Mouse (Mus musculus) cerebellum, adult 11-12 months (tissue): ENCODE data around the gene Sim2.

Experiments
- DNase-seq: peaks from one replicate; pipeline ENCODE4 v3.0.0; 2022

Gene Sim2

DNA sequence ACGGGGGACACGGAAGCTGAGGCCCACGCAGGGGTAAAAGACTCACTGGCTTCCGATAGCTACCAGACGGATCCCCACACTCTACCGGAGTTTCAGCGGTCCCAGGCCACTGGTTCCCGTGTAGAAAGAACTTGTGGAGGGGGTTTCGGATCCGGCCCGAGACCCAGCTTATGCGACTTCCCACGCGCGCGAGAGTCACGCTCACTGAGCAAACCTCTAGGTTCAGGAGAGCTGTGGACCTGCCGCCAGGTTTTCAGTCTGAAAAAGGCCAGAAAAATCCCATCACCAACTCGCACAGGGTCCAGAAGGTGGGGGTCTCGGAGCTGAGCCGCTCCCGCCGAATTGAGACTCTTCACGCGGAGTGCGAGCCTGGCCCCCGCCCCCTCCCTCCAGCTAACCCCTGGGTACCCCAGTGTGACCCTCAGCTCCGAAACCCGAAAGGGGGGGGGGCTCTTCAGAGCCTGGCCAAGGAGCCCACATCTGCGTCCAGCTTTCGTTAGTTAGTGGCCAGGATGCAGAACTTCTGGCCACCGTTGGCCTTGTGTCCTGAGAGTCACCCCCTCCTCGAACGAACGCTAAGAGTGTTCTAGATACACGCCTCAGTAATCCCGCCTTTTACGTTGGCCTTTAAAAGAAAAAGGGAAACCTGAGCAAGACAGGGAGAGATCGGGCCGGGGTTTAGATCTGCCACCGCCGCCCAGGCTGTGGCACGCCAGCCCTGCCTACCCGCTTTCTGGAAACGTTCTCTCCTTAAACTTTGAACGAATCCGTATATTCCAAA lies 5.5 kb upstream of the Sim2 start:
- no peak for DNase-seq

DNA sequence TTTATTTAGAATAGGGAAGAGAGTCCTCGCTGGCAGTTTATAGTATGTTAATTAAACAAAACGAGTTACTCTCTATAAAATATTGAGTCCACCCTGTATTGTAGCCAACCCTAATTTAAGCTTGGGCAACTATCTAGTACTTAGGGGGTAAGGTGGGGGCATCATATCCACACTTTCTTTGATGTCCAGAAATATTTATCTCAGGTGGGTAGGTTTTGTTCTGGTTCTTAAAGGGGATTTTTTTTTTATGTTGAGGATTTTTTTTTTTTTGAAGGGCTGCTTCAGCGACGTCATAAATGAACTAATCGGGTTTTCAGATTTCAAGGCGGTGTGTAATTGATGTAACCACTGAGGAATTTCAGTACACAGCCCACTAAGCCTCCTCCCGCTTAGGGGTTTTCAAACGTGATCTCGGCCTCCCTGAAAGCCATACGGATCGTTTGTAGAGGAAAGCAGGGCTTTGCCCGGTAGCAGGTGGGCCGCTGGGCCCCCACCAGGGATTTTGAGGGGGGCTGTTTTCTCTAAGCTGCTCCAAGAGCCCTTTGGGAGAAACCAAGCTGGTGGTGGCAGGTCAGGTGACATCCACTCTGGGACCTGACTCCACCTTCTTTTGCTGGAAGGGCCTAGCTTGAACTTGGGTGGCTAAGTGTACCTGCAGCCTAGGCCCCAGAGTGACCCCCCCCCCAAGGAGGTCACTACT lies 4.7 kb upstream of the Sim2 start:
- no peak for DNase-seq

DNA sequence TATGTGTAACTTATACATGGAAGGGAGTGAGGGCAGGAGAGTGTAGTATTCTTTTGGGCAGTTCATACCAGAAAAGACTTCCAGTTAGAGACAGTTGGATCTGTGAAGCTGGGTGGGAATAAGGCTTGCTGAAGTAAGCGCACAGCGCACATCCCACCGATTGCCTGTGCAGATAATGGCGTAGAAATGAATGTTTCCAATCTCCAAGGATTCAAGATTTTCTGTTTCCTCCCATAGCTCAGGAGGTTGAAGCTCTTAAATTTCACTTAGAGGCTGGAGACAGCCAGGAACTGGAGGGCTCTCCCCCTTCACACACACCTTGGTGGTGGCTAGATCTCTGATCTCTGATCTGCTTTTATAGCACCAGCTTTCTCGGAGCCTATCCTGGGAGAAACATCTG lies 3.1 kb upstream of the Sim2 start:
- DNase-seq: no peak

DNA sequence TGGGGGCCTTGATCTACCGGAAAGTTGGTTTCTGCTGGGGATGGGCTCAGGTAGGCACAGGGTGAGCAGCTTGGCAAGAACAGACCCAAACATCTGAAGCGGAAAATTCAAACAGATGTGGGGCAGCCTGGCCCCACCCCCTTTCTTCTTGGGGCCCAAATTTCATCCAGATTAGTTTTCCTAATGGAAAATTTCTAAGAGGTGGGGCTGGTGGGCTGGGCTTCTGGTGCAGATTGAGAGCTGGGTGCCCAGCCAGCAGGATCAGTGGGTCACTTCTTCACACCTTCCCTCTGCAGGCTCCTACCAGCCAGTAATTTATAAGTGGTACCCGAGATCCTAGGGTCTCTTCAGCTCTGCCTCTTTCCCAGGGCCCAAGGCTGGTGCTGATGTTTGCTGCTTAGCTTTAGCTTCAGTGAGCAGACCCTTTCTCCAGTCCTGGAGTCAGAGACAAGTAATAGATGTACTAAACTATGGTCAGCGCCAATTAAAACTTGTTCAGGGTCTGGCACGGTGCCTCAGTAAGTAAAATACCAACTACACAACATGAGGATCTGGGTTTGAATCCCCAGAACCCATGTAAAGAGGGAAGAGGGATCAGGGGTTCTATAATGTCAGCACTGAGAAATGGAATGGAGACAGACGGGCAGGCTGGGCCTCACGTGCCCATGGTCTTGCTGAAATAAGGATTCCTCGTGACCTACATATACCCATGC lies 2.6 kb upstream of the Sim2 start:
- no peak for DNase-seq

DNA sequence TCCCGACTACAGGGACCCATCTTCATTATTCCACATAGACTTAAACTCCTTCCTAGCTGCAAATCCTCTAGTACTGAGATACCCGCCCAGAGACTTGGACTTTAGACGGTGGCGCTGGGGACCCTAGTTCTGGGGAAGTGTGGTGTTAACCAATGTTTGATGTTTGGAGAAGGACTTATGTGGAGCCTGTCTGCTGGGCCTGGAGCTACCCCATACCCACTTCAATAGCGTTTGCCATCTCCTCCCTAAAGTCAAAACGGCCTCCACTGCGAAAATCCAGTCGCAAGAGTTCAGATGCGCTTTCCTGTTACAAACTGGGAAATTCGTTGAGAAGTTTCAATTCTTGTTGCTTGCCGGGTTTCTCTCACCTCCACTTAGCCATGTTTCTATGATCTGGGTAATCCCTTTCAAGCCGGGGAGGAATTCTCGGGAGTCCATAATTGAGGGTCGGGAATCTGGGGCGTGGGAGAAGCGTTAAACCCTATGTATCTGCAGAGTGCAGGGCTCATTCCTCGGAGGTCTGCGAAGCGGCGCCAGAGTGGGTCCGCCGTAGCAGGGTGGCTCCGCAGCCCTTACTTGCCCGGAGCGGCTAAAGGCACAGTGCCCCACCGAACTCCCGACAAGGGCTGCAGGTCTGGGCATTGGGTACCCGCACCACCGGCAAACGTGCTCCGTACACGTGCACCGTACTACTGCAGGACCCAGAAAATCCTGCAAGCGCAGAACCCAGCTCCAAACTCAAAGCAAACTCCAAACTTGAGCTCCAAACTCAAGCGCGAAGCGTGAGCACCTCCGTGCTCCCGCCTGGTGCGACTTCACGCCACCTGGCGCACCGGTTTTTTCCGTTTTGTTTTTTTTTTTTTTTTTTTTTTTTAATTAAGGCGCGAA lies 1.5 kb upstream of the Sim2 start:
- DNase-seq: no peak

DNA sequence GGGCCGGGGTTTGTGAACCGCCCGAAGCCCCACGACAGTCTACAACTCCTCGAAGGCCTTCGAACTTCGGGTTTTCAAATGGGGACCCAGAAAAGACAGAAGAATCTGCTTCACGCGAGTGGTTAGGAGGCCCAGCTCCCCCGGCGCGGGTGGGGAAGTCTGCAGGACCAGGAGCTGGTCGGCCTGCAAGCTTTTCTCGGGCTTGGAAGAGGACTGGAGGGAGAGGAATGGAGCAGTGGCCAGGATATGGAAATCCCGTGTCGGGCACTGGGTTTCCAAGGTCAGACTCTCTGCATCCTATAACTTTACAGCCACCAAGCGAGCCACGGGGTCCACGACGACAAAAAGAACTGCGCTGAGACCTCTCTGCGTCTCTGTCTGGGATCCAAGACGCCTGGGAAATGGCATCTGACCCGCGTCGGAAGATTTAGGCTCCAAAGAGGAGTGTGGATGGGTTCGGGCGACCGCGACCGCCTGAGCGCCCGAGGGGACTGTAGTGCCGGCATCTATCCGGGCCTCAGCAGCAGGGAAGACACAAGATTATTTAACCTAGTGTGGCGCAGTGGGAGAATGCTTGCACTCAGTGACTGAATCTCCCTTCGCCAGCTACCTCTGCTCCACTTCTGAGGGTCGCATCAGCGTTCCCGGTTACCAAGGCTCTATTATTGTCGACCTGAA lies 744 bp upstream of the Sim2 start:
- no peak for DNase-seq

DNA sequence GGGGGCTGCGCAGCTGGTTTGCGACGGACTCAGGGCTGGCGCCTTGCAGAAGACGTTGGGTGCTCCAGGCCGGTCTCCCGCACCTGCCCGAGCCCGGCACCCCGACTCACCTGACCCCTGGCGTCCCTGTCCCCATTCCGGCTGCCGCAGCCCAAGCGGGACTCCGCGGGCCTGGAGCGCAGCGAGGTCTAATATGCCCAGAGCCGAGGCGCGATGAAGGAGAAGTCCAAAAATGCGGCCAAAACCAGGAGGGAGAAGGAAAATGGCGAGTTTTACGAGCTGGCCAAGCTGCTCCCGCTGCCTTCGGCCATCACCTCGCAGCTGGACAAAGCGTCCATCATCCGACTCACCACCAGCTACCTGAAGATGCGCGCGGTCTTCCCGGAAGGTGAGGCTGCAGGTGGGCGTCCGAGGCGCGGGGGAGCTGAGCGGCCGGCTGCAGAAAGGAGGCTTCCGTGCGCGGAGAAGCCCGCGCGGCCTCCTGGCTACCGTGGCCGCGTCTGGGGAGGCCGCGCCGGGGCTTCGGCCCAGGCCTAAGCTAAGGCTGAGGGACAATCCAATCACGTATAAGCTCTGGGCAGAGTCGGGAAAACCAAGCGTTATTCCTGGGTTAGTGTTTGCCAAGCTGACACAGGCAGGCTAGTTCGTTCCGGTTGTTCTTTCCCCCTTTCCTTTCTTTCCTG lies 1.0 kb downstream of the Sim2 start:
- no peak for DNase-seq

DNA sequence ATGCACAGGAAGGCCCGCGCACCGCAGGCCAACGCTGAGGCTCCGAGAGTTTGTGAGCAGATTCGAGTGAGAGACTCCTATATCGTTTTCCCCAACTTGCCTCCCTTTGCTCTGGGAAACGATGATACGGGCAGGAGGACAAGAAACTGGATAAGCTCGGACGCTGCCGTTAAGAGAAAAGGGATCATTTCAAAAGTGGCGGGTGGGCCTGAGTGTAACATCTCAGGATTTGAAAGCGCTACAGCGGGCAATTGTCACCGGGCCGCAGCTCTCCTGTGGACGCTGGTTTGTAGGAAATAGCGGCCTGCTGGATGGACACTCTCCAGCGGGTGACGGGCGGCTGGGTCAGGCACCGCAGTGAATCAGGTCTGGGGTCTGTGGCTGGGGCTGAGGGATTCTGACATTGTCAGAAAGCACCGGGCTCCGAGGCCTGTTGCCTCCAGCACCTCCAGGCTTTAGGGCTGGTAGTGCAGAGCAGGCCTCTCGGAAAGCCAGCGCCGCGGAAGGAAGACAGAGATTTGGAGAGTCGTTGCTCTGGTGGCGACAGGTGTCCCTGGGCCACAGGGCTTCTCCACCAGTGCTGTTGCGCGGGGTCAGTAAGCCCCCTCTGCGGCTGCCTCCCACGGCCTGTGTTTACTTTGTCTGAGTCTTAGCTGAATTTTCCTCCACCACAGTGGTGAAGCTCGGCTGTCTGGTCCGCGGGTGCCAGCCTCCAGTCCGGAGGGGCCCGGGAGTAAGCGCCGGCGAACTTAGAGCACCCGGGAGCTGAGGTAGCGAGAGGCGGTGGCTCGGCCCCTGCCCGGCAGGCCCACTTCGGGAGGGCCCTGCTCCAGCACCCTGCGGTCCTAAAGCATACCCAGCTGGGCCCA lies 2.2 kb downstream of the Sim2 start:
- no peak for DNase-seq

DNA sequence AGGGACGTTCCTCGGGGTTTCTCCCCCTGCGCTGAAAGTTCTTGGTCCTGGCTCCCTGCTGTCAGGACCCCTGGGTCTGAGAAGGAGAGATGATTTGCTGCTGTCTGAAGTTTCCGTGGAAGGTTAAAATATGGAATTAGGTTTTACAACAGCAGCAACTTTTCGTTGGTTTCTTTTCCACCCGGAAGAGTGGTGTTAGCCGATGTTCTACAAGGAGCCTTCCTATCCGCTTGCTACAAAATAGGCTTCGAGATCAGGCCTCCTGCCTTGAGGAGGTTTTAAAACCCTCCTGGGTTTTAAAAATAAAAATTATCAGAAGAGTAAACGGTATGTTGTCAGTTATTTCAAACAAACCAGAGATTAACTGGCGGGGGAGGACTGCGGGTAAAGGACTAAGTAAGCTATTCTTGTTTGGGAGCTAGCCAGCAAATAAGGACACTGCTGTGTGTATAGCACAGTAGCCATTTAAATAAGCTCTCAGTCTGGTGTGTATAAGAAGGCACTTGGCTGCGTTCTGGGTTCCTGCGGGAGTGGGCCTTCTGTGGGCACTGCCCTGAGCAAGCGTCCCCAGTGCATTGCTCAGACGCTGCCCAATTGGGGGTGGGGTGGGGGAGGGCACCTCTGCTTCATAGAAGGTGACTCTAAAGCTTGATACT lies 3.0 kb downstream of the Sim2 start:
- DNase-seq: no peak

DNA sequence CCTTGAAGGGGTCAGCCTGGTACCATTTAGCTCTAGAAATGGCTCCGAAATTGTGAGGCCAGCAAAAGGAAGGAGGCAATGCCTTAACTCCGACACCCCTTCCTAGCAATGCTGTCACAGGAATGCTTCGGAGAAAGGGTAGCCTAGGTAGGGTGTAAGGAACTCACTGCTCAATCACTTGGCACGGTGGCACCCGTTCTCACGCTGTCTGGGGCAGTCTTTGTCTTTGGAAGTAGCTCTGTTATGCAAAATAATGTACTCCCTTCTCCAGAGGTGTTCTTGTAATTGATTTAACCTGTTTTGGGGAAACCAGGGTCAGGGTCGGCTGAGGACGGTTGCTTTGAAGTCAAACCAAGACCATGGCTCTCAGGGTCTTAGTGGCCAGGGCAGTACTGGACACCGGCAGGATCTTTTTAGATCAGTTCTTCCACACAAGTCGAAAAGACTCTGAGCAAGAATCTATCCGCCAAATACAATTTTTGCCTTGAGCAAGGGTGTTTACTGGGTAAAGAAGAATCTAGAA lies 3.6 kb downstream of the Sim2 start:
- DNase-seq: no peak

DNA sequence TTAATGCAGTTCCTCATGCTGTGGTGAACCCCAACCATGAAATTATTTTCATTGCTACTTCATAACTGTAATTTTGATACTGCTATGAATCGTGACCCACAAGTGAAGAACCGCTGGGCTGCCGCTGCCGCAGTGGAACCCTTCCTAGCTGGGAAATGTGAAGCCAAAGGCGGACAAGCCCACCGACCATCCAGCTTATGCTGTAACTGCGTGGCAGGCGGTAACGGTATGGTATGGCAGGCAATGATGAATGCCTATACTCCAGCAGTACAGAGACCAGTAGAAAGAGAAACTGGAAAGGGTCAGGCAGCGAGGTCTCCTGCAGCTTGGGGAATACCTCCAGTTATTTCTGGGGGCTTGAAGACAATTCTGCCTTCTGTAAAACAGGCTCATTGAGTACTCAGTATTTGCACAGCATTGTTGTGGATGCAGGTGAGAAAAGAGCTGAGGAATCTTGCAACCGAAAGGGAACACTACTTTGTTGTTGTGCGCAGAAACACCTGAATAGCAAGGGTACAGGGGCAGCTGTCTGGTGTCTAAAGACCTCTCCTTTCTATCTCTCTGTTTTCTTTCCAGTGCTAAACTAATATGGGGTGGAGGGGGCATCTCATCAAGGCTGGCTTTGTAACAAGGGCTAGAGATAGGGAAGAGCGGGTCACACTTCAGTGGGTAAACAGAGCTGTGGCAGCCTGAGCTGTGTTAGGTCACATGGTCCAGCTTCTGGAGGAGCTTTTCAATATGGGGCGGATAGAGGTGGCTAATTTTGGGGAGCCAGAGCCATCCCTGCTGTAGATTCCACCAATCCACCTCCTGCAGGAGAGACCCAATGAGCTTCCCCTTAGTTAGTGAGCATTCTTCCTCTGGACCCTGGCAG lies 4.3 kb downstream of the Sim2 start:
- DNase-seq: no peak

DNA sequence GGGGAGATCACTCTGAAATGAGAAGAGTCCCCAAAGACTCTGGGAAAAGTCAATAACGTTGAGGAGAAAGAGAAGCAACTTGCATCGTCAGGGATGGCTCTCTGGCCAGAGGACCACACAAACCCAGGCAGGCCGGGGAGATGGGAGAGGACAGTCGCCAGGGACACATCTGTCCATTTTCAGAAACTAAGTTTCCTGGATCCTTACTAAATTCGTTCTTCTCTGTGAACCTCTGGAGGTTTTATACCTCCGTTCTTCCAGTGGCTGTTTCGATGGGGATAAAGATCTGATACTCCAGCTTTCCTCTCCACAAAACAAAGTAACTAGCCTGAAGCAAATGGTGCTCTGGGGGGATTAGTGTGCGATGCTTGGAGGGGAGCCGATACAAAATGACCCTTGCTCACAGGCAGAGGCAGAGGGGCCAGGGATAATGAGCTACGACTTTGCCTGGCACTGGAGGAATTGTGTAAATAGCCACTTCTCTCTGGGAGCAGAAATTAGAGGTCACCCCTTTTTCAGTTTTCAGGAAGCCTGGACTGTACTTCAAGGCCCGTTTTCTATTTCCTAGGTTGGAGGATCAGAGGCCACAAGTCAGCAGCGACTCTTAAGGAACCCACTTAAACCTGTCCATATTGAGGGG lies 7.9 kb downstream of the Sim2 start:
- DNase-seq: no peak

DNA sequence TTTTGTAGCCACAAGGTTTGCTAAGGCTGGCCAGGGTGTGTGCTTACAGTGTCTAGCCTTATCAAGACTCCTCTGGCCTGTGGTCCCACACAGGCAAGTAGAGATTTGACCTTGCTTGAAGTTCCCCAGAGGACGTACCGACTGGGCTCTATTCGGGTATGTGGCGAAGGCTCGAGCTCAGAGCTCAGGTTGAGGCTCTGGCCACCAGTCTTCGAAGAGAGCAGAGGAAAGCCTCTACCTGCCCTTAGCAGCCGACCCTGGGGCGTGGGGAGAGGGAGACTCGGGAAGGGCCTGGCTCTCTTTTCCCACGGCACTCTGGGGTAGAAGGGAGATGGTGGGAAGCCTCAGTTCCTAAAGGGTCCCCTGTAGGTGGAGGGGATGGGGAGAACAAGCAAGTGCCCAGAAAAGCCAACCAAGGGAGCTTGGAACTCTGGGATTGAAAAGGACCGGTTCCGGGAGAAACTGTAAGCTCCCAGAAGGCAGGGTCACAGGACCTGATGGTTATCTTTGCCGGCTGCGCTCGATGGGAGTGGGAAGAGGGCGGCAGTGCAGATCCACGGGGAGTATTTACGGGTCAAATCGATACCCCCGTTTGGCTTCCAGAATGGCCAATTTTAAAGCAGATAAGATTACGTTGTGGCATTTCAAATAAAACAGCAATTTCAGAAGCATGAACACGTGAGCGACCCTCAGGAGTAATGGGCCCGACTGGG lies 8.6 kb downstream of the Sim2 start:
- DNase-seq: no peak

DNA sequence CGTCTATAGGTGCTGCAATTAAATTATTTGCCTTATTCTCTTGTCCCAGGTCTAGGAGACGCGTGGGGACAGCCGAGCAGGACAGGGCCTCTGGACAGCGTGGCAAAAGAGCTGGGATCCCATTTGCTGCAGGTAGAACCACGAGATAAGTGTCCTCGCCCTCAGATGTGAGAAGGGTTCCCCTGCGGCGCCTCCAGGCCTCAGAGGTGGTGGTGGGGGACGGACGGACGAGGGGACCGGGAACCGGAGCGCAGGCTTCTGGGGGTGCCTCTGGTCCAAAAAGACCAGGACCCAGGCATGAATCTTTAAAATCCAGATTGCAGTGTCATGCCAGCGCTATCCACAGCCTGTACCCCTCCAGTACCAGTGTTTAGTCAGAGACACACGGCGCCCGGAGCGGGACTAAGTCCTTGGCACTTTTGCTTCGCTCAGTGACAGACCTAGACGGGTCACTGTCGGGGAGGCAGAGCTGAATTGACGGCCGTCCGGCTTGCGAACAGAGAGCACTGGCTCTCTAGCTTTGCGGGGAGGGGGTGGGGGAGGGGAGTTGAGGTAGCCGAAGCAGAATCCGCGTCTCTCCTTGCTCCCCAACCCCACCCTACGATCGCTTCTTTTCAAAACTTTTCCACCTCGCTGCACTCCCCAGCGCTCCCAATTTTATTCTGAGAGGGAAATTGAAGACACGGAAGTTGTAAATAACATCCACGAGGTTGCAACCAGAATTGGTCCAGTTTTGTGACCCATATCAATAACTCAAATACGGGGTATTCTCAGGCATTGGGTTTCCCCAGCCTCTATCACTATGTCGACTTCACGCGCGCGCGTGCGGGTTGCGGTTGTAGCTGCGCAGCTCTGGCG lies 9.7 kb downstream of the Sim2 start:
- no peak for DNase-seq

DNA sequence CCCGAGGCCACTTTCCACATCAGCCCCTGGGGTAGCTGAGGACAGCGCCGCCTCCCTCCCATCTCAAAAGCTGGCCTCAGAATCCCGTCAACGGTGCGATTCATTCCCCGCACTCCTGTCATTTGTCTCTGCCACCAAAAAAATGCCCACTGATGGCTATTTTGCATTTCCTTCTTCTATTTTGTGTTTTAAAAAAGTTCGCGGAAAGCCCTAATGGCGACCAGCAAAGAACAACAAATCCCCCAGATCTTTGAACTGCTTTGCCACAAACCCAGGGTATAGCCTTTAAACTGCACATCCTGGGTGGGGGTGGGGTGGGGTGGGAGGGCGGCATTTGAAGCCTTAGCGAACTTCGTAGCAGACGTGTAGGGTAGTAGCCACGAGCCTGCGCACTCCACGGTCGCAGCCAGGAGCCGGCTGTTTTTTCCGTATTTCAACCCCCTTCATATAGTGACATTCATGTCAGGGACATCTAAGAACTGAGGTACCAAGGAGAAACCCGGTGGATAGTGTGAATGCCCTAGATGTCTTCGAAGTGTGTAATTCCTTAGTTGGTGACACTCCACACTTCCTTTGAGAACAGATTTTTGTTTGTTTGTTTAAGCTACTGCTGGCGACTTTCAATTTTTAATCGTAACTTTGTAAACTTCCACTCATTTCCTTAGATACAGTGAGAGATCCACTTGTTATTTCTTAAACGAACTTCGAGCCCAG lies 10.5 kb downstream of the Sim2 start:
- no peak for DNase-seq

DNA sequence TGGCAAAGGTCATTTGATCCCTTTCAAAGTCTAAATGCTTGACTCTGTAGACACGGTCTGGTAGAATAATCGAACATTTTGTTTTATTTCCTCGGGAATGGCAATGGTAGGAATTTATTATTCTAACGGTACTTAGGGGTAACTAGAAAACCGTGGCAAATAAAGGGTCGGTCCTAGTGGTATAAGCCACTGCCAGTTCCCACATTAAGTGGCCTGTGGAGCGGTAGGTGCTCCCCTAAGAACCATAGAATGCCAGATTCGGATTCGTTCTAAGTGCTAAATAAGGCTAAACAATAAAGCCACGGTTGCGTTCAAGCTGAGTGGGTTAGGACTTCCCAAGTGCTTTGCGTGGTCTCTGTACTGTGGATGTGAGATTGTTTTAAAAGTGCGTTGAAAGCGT lies 11.7 kb downstream of the Sim2 start:
- DNase-seq: no peak
